Mouse (Mus musculus) liver, embryonic 14.5 days (tissue): ENCODE results near the gene Dusp12.

Experiments used
- CTCF ChIP-seq: IDR thresholded peaks from 2 replicates; pipeline ENCODE4 v1.5.1; 2016; ENCODE audit warnings: antibody characterized with exemption, low read depth, control low read depth
- EP300 ChIP-seq: IDR thresholded peaks from 2 replicates; pipeline ENCODE4 v1.6.1; 2016; ENCODE audit warnings: antibody characterized with exemption, low read depth

DNA sequence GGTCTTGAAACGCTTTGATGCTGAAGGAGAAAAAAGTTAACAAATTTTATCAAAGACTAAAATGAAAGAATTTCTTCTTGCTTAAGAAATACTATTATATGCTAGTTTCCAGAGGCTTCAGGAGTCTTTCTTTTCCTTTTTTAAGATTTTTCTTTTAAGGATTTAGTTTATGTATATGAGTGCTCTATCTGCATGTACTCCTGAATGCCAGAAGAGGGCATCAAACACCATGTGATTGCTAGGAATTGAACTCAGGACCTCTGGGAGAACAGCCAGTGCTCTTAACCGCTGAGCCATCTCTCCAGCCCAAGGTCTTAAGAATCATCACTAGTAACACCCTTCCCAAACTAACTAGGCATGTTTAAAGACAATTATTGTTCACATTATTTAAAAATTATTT is 13.4 kb downstream of the Dusp12 start:
- TF ChIP-seq CTCF (no peak; the same call in 1 of the 2 replicates), EP300 (no peak)
